Mouse (Mus musculus): ENCODE results near the gene Mturn. TPM values are rescaled to one million over a fixed set of nuclear protein-coding genes. Genes with fewer than 3 reads are reported as not detected.

Gene Mturn
- polyA plus RNA-seq, 1 experiment from 2014 or later = 4.3 TPM

DNA sequence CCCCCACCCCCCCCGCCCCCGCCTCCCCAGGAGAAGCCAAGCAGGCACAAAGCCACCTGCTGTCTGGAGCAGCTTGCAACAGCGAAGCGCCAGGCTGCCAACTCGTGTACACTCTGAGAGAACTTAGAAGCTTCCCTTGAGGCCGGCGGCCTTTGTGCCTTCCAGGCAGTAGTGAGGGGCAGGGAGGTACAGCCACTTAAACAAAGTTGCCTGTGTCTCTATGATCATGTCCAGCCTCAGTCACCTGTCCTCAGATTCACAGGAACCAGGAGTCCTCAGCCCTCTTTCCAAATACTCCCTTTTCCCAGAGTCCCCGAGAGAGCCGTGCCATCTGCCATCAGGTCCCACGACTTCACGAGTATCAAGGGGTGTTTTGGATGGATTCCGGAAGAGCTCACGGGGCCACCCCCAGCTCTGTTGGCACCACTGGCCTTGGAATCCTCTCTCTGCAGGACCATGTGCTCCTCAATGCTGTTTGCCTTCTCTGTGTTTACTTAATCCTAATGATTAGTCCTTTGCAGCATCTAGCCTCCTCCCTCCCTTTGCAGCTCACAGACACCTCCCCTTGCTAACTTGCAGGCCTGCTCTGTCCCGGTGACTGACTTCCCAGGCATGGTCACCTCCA is 38.4 kb downstream of the Mturn start:
- Histone ChIP-seq H3K9ac (no peak overlapping the region), H3K4me1 (peaks cover 15% of the 10 kb centered on the region; the same call in 1 of the 2 replicates), H3K4me2 (no peak overlapping the region), H3K4me3 (no peak overlapping the region), H3K27ac (no peak overlapping the region; the same call in 1 of the 2 replicates), H3K36me3 (no peaks in the 10 kb centered on the region), H3K9me3 (no peaks in the 10 kb centered on the region), H3K27me3 (no peaks in the 10 kb centered on the region)
- no peak for ATAC-seq (ENCODE audit: borderline replicate concordance, extremely low read depth, low FRiP score, low TSS enrichment)
- 26% methylated on average over 14 of the region's 14 CpGs for WGBS

DNA sequence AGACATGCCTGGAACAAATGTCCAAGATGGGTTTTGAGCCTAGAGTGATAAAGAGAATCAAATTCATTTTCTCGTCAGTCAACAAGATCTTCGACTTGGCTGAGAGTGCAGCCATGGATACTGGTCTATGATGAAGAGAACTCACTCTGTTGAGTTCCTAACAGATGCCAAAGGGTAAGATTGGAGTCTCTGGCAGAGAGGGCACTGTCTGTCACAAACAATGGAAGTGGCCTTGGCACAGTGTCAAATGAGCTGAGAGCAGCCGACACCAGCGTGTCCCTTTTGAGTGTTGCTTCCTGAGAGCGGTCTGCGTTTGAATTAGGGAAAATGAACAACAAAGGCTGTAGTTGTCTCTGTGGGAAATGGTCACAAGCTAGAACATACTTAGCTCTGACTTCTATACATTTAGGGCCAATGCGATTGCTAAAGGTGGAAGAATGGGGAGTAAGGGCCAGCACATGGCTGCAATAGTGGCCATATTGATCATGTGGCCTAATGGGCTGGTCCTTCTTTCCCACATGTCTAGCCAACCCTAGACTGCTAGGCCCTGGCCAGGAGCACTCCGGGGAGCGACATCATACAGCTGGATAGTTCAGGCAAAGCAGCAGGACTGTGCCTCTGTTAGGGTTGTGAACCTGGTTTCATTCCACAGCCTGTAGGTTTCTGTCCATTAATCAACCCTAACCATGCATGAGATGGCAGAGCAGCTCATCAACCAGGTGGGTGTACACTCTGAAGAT is 39.3 kb downstream of the Mturn start:
- H3K4me2 ChIP-seq = no peak overlapping the region
- no peaks in the 10 kb centered on the region for H3K27me3 ChIP-seq
- no peak overlapping the region for H3K9ac ChIP-seq
- peaks cover 15% of the 10 kb centered on the region; the same call in 1 of the 2 replicates for H3K4me1 ChIP-seq
- H3K4me3 ChIP-seq = no peak overlapping the region
- 65% methylated on average over 9 of the region's 9 CpGs for whole genome bisulfite sequencing
- no peaks in the 10 kb centered on the region for H3K9me3 ChIP-seq
- H3K36me3 ChIP-seq = no peaks in the 10 kb centered on the region
- H3K27ac ChIP-seq = no peak overlapping the region; the same call in 1 of the 2 replicates
- no peak for ATAC-seq (ENCODE audit: borderline replicate concordance, extremely low read depth, low FRiP score, low TSS enrichment)

DNA sequence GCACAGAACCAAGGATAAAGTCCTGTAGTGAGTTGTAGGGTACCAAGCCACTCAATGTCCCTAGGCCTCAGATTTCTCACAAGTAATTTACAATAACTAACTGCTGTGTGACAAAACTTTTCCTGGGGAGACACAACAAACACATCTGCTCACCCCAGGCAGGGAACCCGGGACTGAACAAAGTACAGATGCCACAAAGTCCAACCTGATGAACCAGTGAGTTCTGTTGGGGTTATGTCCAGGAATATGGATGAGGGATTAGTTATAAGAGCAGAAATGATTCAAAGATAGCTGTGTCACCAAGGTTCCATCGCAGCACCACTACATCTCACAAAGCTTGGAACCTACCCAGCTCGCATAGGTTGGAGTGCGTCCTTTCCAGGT is 39.8 kb downstream of the Mturn start:
- WGBS = 90% methylated on average over 4 of the region's 4 CpGs
- ATAC-seq (ENCODE audit: borderline replicate concordance, extremely low read depth, low FRiP score, low TSS enrichment) = no peak

DNA sequence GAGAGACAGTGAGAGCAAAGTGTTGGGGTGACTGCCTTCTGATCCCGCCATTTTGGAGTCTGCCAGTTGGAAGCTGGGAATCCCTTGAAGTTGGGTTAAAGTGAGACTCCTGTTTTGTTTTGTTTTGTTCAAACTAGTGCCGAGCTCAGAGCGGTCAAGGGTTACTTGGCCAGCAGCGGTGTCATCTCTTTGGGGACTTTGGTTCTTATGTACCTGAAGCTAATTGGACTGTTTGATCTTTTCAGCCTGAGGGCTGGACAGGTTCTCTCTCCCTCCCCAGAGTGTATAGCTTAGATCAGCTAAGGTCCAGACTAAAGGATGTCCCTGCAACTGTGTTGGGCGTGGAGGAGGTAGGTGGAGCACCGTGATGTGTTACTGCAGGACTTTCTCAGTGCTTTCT is 44.9 kb downstream of the Mturn start:
- no peaks in the 10 kb centered on the region for H3K36me3 ChIP-seq
- 86% methylated on average over 6 of the region's 6 CpGs for WGBS

More for the DNA sequence above, 39.8 kb downstream of the Mturn start:
- Histone ChIP-seq H3K27ac (no peak overlapping the region), H3K4me3 (no peak overlapping the region), H3K9me3 (no peaks in the 10 kb centered on the region), H3K36me3 (no peaks in the 10 kb centered on the region), H3K9ac (no peak overlapping the region), H3K27me3 (no peaks in the 10 kb centered on the region), H3K4me1 (peaks cover 15% of the 10 kb centered on the region; the same call in 1 of the 2 replicates), H3K4me2 (no peak overlapping the region)

DNA sequence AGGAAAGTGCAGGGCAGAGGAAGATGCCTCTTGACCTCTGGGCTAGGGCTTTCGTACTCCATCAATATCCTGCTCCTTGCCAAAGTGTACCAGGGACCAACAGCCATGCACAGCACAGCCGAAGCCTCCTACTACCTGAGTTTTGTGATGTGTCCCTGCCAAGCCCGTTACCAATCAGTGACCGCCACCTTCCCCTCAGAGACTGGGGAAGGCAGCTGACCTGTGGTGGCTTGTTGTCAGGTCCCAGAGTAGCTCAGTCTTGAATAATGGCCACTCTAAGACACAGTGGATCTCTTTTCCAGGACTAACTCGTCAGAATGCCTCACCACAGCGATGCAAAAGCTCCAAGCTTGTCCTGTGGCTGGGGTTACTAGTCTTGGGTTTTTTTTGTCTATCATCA is 45.4 kb downstream of the Mturn start:
- no peak overlapping the region for H3K4me2 ChIP-seq
- no peaks in the 10 kb centered on the region for H3K9me3 ChIP-seq
- no peak overlapping the region for H3K4me3 ChIP-seq
- H3K36me3 ChIP-seq = no peaks in the 10 kb centered on the region
- ATAC-seq (ENCODE audit: borderline replicate concordance, extremely low read depth, low FRiP score, low TSS enrichment) = no peak
- WGBS = 79% methylated on average over 6 of the region's 6 CpGs
- H3K4me1 ChIP-seq = no peaks in the 10 kb centered on the region
- H3K9ac ChIP-seq = no peak overlapping the region
- H3K27ac ChIP-seq = no peak overlapping the region
- H3K27me3 ChIP-seq = no peaks in the 10 kb centered on the region

More for the DNA sequence above, 44.9 kb downstream of the Mturn start:
- Histone ChIP-seq H3K9me3 (no peaks in the 10 kb centered on the region), H3K27ac (no peak overlapping the region), H3K4me3 (no peak overlapping the region), H3K9ac (no peak overlapping the region), H3K4me2 (no peak overlapping the region), H3K27me3 (no peaks in the 10 kb centered on the region), H3K4me1 (no peaks in the 10 kb centered on the region)
- ATAC-seq (ENCODE audit: borderline replicate concordance, extremely low read depth, low FRiP score, low TSS enrichment) = no peak

DNA sequence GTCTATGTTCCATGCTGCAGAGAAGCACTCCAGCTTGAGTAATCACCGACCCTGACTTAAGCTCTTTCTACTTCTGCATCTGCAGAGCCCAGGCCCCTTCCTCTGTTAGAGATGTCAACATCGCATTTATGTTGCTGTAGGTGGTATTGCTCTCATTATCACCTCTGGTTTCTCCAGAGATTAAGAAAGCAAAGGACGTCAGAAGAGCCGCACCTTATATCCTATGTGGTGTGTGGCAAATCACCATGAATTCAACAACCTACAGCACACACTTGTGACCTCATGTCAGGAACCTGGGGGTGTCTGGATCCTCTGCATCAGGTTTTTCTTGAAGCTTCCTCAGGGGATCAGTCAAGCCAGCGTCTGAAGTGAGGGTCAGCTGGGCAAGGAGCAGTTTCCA is 46.0 kb downstream of the Mturn start:
- no peak overlapping the region for H3K9ac ChIP-seq
- no peaks in the 10 kb centered on the region for H3K27me3 ChIP-seq
- no peaks in the 10 kb centered on the region for H3K9me3 ChIP-seq
- no peak overlapping the region for H3K4me2 ChIP-seq
- no peak for ATAC-seq (ENCODE audit: borderline replicate concordance, extremely low read depth, low FRiP score, low TSS enrichment)
- WGBS = 83% methylated on average over 5 of the region's 5 CpGs
- H3K36me3 ChIP-seq = no peaks in the 10 kb centered on the region
- H3K4me3 ChIP-seq = no peak overlapping the region
- H3K4me1 ChIP-seq = no peaks in the 10 kb centered on the region
- no peak overlapping the region for H3K27ac ChIP-seq

DNA sequence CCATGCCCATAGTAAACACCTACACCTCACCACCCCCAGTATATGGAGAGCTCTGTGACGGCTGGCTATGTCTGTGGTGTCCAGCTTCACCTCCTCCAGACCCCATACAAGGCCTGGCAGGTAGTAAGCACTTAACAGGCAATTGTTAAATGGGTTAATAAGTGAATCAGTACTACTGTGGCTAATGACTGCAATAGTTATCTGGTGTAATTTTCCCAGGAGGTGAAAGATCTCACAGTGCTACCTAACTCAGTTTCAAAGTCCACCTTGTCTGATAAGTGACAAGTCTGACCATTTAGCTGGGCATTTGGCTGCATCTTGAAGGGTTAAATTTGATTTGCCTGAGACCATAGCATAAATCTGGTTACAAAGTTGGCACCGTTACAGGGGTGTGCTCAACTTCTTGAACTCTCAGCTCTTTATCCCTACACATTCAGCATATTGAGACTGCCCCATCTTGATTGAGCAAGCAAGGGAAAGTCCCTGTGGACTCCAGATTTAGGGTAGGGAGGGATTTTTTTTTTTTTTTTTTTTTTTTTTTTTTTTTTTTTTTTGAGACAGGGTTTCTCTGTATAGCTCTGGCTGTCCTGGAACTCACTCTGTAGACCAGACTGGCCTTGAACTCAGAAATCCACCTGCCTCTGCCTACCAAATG is 48.2 kb downstream of the Mturn start:
- Histone ChIP-seq H3K4me1 (no peaks in the 10 kb centered on the region), H3K27me3 (no peaks in the 10 kb centered on the region), H3K36me3 (no peaks in the 10 kb centered on the region), H3K9ac (no peak overlapping the region), H3K4me2 (no peak overlapping the region), H3K4me3 (no peak overlapping the region), H3K27ac (no peak overlapping the region), H3K9me3 (no peaks in the 10 kb centered on the region)
- 71% methylated on average over 2 of the region's 2 CpGs for WGBS
- ATAC-seq (ENCODE audit: borderline replicate concordance, extremely low read depth, low FRiP score, low TSS enrichment) = no peak

DNA sequence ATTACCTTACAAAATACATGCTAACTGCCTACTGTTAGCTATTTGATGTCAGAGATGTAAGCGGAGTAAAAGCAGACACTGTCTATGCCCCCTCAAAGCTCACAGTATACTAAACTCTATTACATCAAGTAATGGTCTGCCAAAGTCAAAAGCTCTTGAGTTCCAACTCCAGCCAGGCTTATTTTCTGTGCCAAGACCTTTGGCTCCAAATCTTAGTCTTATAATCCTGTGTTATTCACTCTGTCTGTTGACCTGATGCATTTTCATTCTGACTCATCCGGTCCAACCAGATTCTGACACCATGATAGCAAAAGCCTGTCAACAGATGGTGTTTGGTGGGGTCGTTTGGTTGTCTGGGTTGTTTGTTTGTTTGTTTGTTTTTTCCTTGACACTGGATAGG is 50.3 kb downstream of the Mturn start:
- no peaks in the 10 kb centered on the region for H3K36me3 ChIP-seq
- no peak overlapping the region for H3K9ac ChIP-seq
- no peak overlapping the region for H3K4me3 ChIP-seq
- no peak for ATAC-seq (ENCODE audit: borderline replicate concordance, extremely low read depth, low FRiP score, low TSS enrichment)
- no peak overlapping the region for H3K27ac ChIP-seq
- 69% methylated on average over 3 of the region's 3 CpGs for WGBS
- no peaks in the 10 kb centered on the region for H3K9me3 ChIP-seq
- no peaks in the 10 kb centered on the region for H3K27me3 ChIP-seq
- H3K4me2 ChIP-seq = no peak overlapping the region
- no peaks in the 10 kb centered on the region for H3K4me1 ChIP-seq

DNA sequence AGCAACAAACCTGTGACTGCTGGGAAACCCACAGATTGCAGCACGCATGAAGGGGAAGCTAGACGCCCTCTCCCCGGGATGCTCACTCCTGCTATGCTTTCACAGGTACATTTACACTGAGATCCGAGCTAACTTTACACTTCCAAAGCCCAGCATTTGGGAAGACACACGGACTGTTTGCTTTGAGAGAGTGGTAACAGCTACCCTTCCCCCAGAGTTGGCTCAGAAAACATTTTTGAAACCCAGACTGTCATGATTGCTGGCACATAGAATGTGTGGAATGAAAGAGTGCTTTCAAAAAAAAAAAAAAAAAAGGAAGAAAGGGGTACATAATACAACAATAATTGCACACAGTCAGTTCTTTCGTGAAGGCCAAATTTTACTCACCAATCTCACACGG is 51.3 kb downstream of the Mturn start:
- no peak overlapping the region for H3K4me3 ChIP-seq
- H3K36me3 ChIP-seq = no peaks in the 10 kb centered on the region
- H3K9me3 ChIP-seq = no peaks in the 10 kb centered on the region
- H3K27me3 ChIP-seq = no peaks in the 10 kb centered on the region
- no peak overlapping the region for H3K9ac ChIP-seq
- H3K4me1 ChIP-seq = no peaks in the 10 kb centered on the region
- H3K4me2 ChIP-seq = no peak overlapping the region
- H3K27ac ChIP-seq = no peak overlapping the region
- 41% methylated on average over 7 of the region's 7 CpGs for WGBS
- no peak for ATAC-seq (ENCODE audit: borderline replicate concordance, extremely low read depth, low FRiP score, low TSS enrichment)

DNA sequence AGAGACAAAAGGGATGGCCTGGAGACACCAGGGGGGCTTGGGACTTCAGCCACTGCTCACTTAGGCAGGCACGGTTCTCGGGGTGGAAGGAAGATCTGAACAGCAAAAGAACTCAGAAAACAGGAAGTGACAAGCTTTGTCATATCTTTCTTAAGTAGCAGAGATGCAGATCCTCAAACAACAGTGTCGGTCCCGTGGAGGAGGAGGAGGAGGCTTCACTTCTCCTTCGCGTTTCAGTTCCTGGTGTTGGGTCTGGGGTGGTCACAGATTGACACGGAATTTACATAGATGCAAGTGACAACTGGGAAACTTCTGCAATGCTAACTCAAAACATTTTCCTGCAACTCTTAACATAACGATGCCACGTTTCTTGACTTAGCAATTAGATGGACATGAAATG is 54.7 kb downstream of the Mturn start:
- H3K9ac ChIP-seq = no peak overlapping the region
- H3K9me3 ChIP-seq = no peaks in the 10 kb centered on the region
- H3K27ac ChIP-seq = no peak overlapping the region
- WGBS = 61% methylated on average over 9 of the region's 9 CpGs
- no peaks in the 10 kb centered on the region for H3K27me3 ChIP-seq
- ATAC-seq (ENCODE audit: borderline replicate concordance, extremely low read depth, low FRiP score, low TSS enrichment) = no peak
- H3K4me3 ChIP-seq = no peak overlapping the region
- H3K4me1 ChIP-seq = no peaks in the 10 kb centered on the region
- H3K36me3 ChIP-seq = no peaks in the 10 kb centered on the region
- no peak overlapping the region for H3K4me2 ChIP-seq

DNA sequence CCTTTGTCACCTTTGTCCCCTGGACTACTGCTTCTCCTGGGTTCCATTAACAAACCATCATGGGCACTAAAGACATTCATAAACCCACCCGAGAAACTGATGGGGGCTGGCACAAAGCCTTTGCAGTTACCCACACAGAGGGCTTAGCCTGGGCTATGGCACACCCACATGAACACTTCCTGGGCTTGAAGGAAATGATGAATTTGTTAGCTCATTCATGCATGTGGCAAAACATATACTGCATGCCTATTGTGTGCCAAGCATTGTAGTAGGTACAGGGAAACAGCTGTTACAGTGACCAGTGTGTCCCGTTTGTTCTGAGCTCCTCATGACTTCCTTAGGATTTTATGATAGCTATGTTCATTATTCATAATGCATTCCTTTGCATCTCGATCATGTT is 55.8 kb downstream of the Mturn start:
- H3K27ac ChIP-seq = no peak overlapping the region
- H3K4me3 ChIP-seq = no peak overlapping the region
- H3K36me3 ChIP-seq = no peaks in the 10 kb centered on the region
- H3K9ac ChIP-seq = no peak overlapping the region
- H3K4me2 ChIP-seq = no peak overlapping the region
- ATAC-seq (ENCODE audit: borderline replicate concordance, extremely low read depth, low FRiP score, low TSS enrichment) = no peak
- H3K4me1 ChIP-seq = no peaks in the 10 kb centered on the region
- 62% methylated on average over 3 of the region's 3 CpGs for WGBS
- no peaks in the 10 kb centered on the region for H3K9me3 ChIP-seq
- no peaks in the 10 kb centered on the region for H3K27me3 ChIP-seq

DNA sequence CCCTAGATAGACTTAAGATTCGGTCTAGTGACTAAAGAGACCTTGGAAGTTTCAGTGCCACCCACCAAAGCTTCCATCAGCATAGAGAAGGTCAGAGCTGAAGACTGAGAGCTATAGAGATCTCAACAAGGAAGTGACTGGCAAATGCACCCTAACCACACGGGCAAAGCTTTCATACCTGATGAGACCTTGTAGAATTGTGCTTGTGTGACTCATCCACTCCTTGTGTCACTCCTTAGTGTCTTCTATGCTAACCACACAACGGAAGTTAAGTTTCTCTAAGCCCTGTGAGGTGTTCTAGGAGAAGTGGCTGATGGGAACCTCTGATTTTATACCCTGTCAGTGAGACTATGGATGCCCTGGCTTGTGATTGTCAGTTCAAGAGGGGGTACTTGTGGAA is 56.3 kb downstream of the Mturn start:
- ATAC-seq (ENCODE audit: borderline replicate concordance, extremely low read depth, low FRiP score, low TSS enrichment) = no peak
- Histone ChIP-seq H3K4me2 (no peak overlapping the region), H3K4me3 (no peak overlapping the region), H3K27ac (no peak overlapping the region), H3K4me1 (no peaks in the 10 kb centered on the region), H3K9ac (no peak overlapping the region), H3K36me3 (no peaks in the 10 kb centered on the region), H3K9me3 (no peaks in the 10 kb centered on the region), H3K27me3 (no peaks in the 10 kb centered on the region)
- WGBS = 69% methylated on average over 3 of the region's 3 CpGs
